Mouse (Mus musculus) CH12.LX (cell line): ENCODE results near the gene Adap1. TPM values are rescaled to one million over a fixed set of nuclear protein-coding genes. Genes with fewer than 3 reads are reported as not detected.

Experiments used
- DNase-seq: peaks from one replicate; pipeline ENCODE4 v3.0.0-alpha.2; 2013; ENCODE audit errors: extremely low read depth
- H3K27ac ChIP-seq: 2 replicates; pipeline ENCODE4 v1.5.1; 2012; ENCODE audit warnings: low read depth, mild to moderate bottlenecking, control low read depth, moderate library complexity; ENCODE audit not compliant: insufficient read depth
- H3K27me3 ChIP-seq: replicated peaks from 2 replicates; pipeline ENCODE3; 2012; ENCODE audit warnings: inconsistent platforms
- H3K36me3 ChIP-seq, 2 experiments: replicated peaks in 1 of 2; 2 replicates each; pipeline versions ENCODE3 to v1.6.1; 2012; ENCODE audit warnings: inconsistent platforms in 1 of 2, low read length in 1 of 2, mild to moderate bottlenecking in 1 of 2, mixed read lengths in 1 of 2, moderate library complexity in 1 of 2; ENCODE audit not compliant: control insufficient read depth in 1 of 2, insufficient read depth in 1 of 2
- H3K4me1 ChIP-seq, 2 experiments: 2 replicates each; pipeline ENCODE4 v1.6.1; 2012; ENCODE audit warnings: inconsistent platforms in 1 of 2, moderate library complexity in 1 of 2; ENCODE audit not compliant: insufficient read depth in 2 of 2, control insufficient read depth in 1 of 2
- H3K4me2 ChIP-seq: 2 replicates; pipeline ENCODE4 v1.6.1; 2012; ENCODE audit warnings: low read depth, mild to moderate bottlenecking, control low read depth; ENCODE audit not compliant: poor library complexity, insufficient read depth, severe bottlenecking
- H3K4me3 ChIP-seq, 3 experiments: fragments of 150-350 bp in 1 of 3; sonication (generic) in 1 of 3; replicated peaks in 1 of 3; 2 replicates each; pipeline versions ENCODE3 to v1.5.1; 2011 to 2012; ENCODE audit warnings: low read depth in 2 of 3, low read length in 2 of 3, mild to moderate bottlenecking in 2 of 3, moderate library complexity in 2 of 3, control low read depth in 1 of 3, improper control_type of control experiment in 1 of 3, inconsistent platforms in 1 of 3, mixed read lengths in 1 of 3; ENCODE audit not compliant: poor library complexity in 1 of 3
- H3K79me2 ChIP-seq: replicated peaks from 2 replicates; pipeline ENCODE4 v1.6.1; 2012; ENCODE audit warnings: mild to moderate bottlenecking, moderate library complexity; ENCODE audit not compliant: control insufficient read depth, poor library complexity, insufficient read depth, severe bottlenecking; ENCODE audit errors: extremely low read depth
- H3K9ac ChIP-seq: 2 replicates; pipeline ENCODE4 v1.6.1; 2012; ENCODE audit warnings: low read depth, mild to moderate bottlenecking, control low read depth, moderate library complexity; ENCODE audit not compliant: insufficient read depth
- H3K9me3 ChIP-seq: replicated peaks from 2 replicates; pipeline ENCODE3; 2012; ENCODE audit warnings: low read length, inconsistent platforms, mixed read lengths
- BHLHE40 ChIP-seq: IDR thresholded peaks from 2 replicates; pipeline ENCODE4 v1.6.1; 2011; ENCODE audit warnings: mild to moderate bottlenecking, low read depth, low read length, improper control_type of control experiment
- CHD1 ChIP-seq: IDR thresholded peaks from 2 replicates; pipeline ENCODE4 v1.6.1; 2012; ENCODE audit warnings: low read depth, low read length, improper control_type of control experiment, inconsistent platforms
- CHD2 ChIP-seq: IDR thresholded peaks from 2 replicates; pipeline ENCODE4 v1.6.1; 2011; ENCODE audit warnings: low read length, improper control_type of control experiment
- CTCF ChIP-seq, 2 experiments: IDR thresholded peaks in 1 of 2; conservative IDR thresholded peaks in 1 of 2; 2 replicates each; pipeline ENCODE4 v1.5.1; 2011 to 2012; ENCODE audit warnings: low read depth in 2 of 2, low read length in 2 of 2, improper control_type of control experiment in 1 of 2, inconsistent platforms in 1 of 2, mild to moderate bottlenecking in 1 of 2, moderate library complexity in 1 of 2
- ELF1 ChIP-seq: IDR thresholded peaks from 2 replicates; pipeline ENCODE4 v1.6.1; 2014; ENCODE audit warnings: low read depth, mild to moderate bottlenecking, inconsistent platforms, low read length, improper control_type of control experiment
- EP300 ChIP-seq: IDR thresholded peaks from 2 replicates; pipeline ENCODE4 v1.6.1; 2011; ENCODE audit warnings: low read length, improper control_type of control experiment
- ETS1 ChIP-seq: conservative IDR thresholded peaks from 2 replicates; pipeline ENCODE4 v1.6.1; 2012; ENCODE audit warnings: low read depth, mild to moderate bottlenecking, inconsistent platforms, low read length, improper control_type of control experiment, moderate library complexity
- GABPA ChIP-seq: IDR thresholded peaks from 2 replicates; pipeline ENCODE4 v1.6.1; 2012; ENCODE audit warnings: low read depth, low read length, improper control_type of control experiment, inconsistent platforms; ENCODE audit not compliant: insufficient replicate concordance
- IRF4 ChIP-seq: IDR thresholded peaks from 2 replicates; pipeline ENCODE4 v1.6.1; 2014; ENCODE audit warnings: low read depth, mild to moderate bottlenecking, inconsistent platforms, low read length, improper control_type of control experiment
- JUN ChIP-seq: IDR thresholded peaks from 2 replicates; pipeline ENCODE4 v1.6.1; 2011; ENCODE audit warnings: low read depth, mild to moderate bottlenecking, low read length, improper control_type of control experiment, moderate library complexity; ENCODE audit not compliant: insufficient read depth
- JUND ChIP-seq: conservative IDR thresholded peaks from 2 replicates; pipeline ENCODE4 v1.6.1; 2011; ENCODE audit warnings: low read depth, low read length, improper control_type of control experiment
- MAFK ChIP-seq: IDR thresholded peaks from 2 replicates; pipeline ENCODE4 v1.6.1; 2011; ENCODE audit warnings: low read length, improper control_type of control experiment; ENCODE audit not compliant: insufficient replicate concordance
- MAX ChIP-seq: IDR thresholded peaks from 2 replicates; pipeline ENCODE4 v1.6.1; 2011; ENCODE audit warnings: low read length, improper control_type of control experiment
- MAZ ChIP-seq: IDR thresholded peaks from 2 replicates; pipeline ENCODE4 v1.6.1; 2012; ENCODE audit warnings: low read depth, mild to moderate bottlenecking, inconsistent platforms, low read length, improper control_type of control experiment, moderate library complexity
- MEF2A ChIP-seq: IDR thresholded peaks from 2 replicates; pipeline ENCODE4 v1.6.1; 2014; ENCODE audit warnings: low read depth, mild to moderate bottlenecking, inconsistent platforms, low read length, improper control_type of control experiment, borderline replicate concordance
- MXI1 ChIP-seq: IDR thresholded peaks from 2 replicates; pipeline ENCODE4 v1.6.1; 2011; ENCODE audit warnings: mild to moderate bottlenecking, low read depth, low read length, improper control_type of control experiment
- MYC ChIP-seq: IDR thresholded peaks from 2 replicates; pipeline ENCODE4 v1.6.1; 2011; ENCODE audit warnings: low read depth, mild to moderate bottlenecking, improper control_type of control experiment, low read length
- NELFE ChIP-seq: IDR thresholded peaks from 2 replicates; pipeline ENCODE4 v1.6.1; 2011; ENCODE audit warnings: low read depth, low read length, improper control_type of control experiment
- PAX5 ChIP-seq: IDR thresholded peaks from 2 replicates; pipeline ENCODE4 v1.6.1; 2012; ENCODE audit warnings: low read length, inconsistent platforms, mixed read lengths
- POLR2A ChIP-seq: IDR thresholded peaks from 2 replicates; pipeline ENCODE4 v1.6.1; 2011; ENCODE audit warnings: low read depth, mild to moderate bottlenecking, improper control_type of control experiment, low read length
- POLR2AphosphoS2 ChIP-seq: IDR thresholded peaks from 2 replicates; pipeline ENCODE4 v1.6.1; 2011; ENCODE audit warnings: low read depth, low read length, improper control_type of control experiment
- RAD21 ChIP-seq: IDR thresholded peaks from 2 replicates; pipeline ENCODE4 v1.6.1; 2011; ENCODE audit warnings: low read depth, mild to moderate bottlenecking, low read length, improper control_type of control experiment, moderate library complexity
- RCOR1 ChIP-seq: conservative IDR thresholded peaks from 2 replicates; pipeline ENCODE4 v1.6.1; 2012; ENCODE audit warnings: low read depth, mild to moderate bottlenecking, inconsistent platforms, low read length, improper control_type of control experiment
- SIN3A ChIP-seq: IDR thresholded peaks from 2 replicates; pipeline ENCODE4 v1.6.1; 2012; ENCODE audit warnings: low read length, improper control_type of control experiment, inconsistent platforms
- SMC3 ChIP-seq: IDR thresholded peaks from 2 replicates; pipeline ENCODE4 v1.6.1; 2011; ENCODE audit warnings: low read depth, low read length, improper control_type of control experiment
- TCF12 ChIP-seq: IDR thresholded peaks from 2 replicates; pipeline ENCODE4 v1.6.1; 2014; ENCODE audit warnings: low read depth, mild to moderate bottlenecking, inconsistent platforms, low read length, improper control_type of control experiment
- USF1 ChIP-seq: IDR thresholded peaks from 2 replicates; pipeline ENCODE4 v1.6.1; 2014; ENCODE audit warnings: low read depth, mild to moderate bottlenecking, inconsistent platforms, low read length, improper control_type of control experiment
- ZC3H11A ChIP-seq: IDR thresholded peaks from 2 replicates; pipeline ENCODE4 v1.6.1; 2012; ENCODE audit warnings: low read depth, mild to moderate bottlenecking, inconsistent platforms, low read length, improper control_type of control experiment
- ZNF384 ChIP-seq: IDR thresholded peaks from 2 replicates; pipeline ENCODE4 v1.6.1; 2012; ENCODE audit warnings: low read depth, low read length, improper control_type of control experiment, inconsistent platforms
- dilution Hi-C: fragments of 300-500 bp; cut with MboI; formaldehyde crosslinking; loops from 2 replicates; pipeline ENCODE4 v1.14.3; 2020; ENCODE audit warnings: low sequenced_read_pairs; ENCODE audit not compliant: extremely low pct_unique_long_range_greater_than_20kb, extremely low pct_ligation_motif_present
- in situ Hi-C: fragments of 300-500 bp; cut with MboI; formaldehyde crosslinking; loops from 3 replicates; pipeline ENCODE4 v1.14.3; 2019; ENCODE audit warnings: low sequenced_read_pairs, low pct_ligation_motif_present, low pct_unique_long_range_greater_than_20kb, mixed read lengths
- polyA plus RNA-seq: library from polyadenylated mRNA; unstranded; fragments of >175 nt; gene quantifications from 2 replicates; pipeline ENCODE4 v1.2.1, GENCODE M21; 2012; ENCODE audit warnings: low read depth; ENCODE audit not compliant: insufficient read length
- total RNA-seq, 2 experiments: library from RNA; depleted of rRNA; stranded (reverse); fragments of 300-350 nt in 1 of 2; fragments of >200 nt in 1 of 2; gene quantifications; 2 replicates each; pipeline ENCODE4 v1.2.3; 2012 to 2014

Gene Adap1
- total and polyA plus RNA-seq, 3 experiments = 53.9 to 73.2 (median 70.7) TPM

- Histone ChIP-seq H3K36me3 (peaks cover 13 to 28% of the 10 kb centered on the region in 2 experiments), H3K27ac (no peak overlapping the region), H3K79me2 (no peaks in the 10 kb centered on the region), H3K27me3 (no peaks in the 10 kb centered on the region), H3K4me2 (no peak overlapping the region), H3K4me1 (peaks cover 0 to 2% of the 10 kb centered on the region in 2 experiments; a peak in 1 of 4 replicates), H3K4me3 (no peak overlapping the region), H3K9me3 (no peaks in the 10 kb centered on the region), H3K9ac (no peak overlapping the region)
- in situ Hi-C loops (no loop called here), dilution Hi-C loops (no loop called here)
- no peak for TF ChIP-seq MAX
- no peak for TF ChIP-seq ZC3H11A
- no peak for TF ChIP-seq POLR2A
- no peak for TF ChIP-seq ZNF384
- TF ChIP-seq CHD1 = no peak
- TF ChIP-seq JUND = no peak
- TF ChIP-seq IRF4 = no peak
- no peak for TF ChIP-seq CTCF (conservative IDR thresholded peaks at IDR 0.05 in 1 of 2, IDR thresholded peaks at IDR 0.05 in 1 of 2; ENCODE audit: low read depth in 2 of 2, low read length in 2 of 2)
- no peak for TF ChIP-seq ETS1
- TF ChIP-seq POLR2AphosphoS2 = no peak
- TF ChIP-seq PAX5 = no peak
- TF ChIP-seq MXI1 = no peak
- no peak for TF ChIP-seq MYC
- no peak for TF ChIP-seq GABPA
- no peak for TF ChIP-seq SIN3A
- no peak for TF ChIP-seq CHD2
- no peak for TF ChIP-seq MAZ
- TF ChIP-seq, all 38 proteins: peak for 0
- DNase-seq = no peak
Observed at GRCm38 (mm10) chr5:139332590-139333272, 7.3 kb upstream of the Adap1 start.

GRCm38 (mm10) chr5:139331742-139332141 is 6.3 kb upstream of the Adap1 start:
- H3K27me3 ChIP-seq = no peaks in the 10 kb centered on the region
- H3K4me2 ChIP-seq = no peak overlapping the region
- H3K4me1 ChIP-seq = 0 out of 4 replicates have a peak, but pooled peaks cover 0 to 2% of the 10 kb centered on the region in 2 experiments
- no peaks in the 10 kb centered on the region for H3K79me2 ChIP-seq
- in situ Hi-C loops = no loop called here
- peak; percentile 74 for DNase-seq
- no peaks in the 10 kb centered on the region for H3K9me3 ChIP-seq
- TF ChIP-seq MAFK (no peak), JUND (no peak), GABPA (no peak), SMC3 (peak; percentile 80), CHD1 (no peak), NELFE (no peak), USF1 (no peak), TCF12 (no peak), JUN (no peak), RAD21 (peak; percentile 87), EP300 (no peak), CHD2 (peak; percentile 61), IRF4 (peak; percentile 35; the same call in 1 of the 2 replicates), PAX5 (no peak), BHLHE40 (no peak), MEF2A (no peak), CTCF (conservative IDR thresholded peaks at IDR 0.05 in 1 of 2, IDR thresholded peaks at IDR 0.05 in 1 of 2; ENCODE audit: low read depth in 2 of 2, low read length in 2 of 2) (peak; percentile 96 to 98), RCOR1 (no peak), ELF1 (peak; percentile 69), MAX (no peak), MXI1 (no peak), MAZ (no peak)
- no peak overlapping the region for H3K4me3 ChIP-seq
- H3K36me3 ChIP-seq = peaks cover 4 to 19% of the 10 kb centered on the region in 2 experiments
- dilution Hi-C loops = no loop called here
- H3K27ac ChIP-seq = no peak overlapping the region
- no peak overlapping the region for H3K9ac ChIP-seq
